Mouse (Mus musculus): Measurements from ENCODE around the gene 1700016K19Rik. TPM values are rescaled to one million over a fixed set of nuclear protein-coding genes. Genes with fewer than 3 reads are reported as not detected.

1700016K19Rik gene
- 4.2 TPM for polyA plus RNA-seq (2014; fragmentation: Illumina TruSeq; extraction: RNeasy Lipid Tissue Mini Kit (QIAGEN cat#74804))

DNA sequence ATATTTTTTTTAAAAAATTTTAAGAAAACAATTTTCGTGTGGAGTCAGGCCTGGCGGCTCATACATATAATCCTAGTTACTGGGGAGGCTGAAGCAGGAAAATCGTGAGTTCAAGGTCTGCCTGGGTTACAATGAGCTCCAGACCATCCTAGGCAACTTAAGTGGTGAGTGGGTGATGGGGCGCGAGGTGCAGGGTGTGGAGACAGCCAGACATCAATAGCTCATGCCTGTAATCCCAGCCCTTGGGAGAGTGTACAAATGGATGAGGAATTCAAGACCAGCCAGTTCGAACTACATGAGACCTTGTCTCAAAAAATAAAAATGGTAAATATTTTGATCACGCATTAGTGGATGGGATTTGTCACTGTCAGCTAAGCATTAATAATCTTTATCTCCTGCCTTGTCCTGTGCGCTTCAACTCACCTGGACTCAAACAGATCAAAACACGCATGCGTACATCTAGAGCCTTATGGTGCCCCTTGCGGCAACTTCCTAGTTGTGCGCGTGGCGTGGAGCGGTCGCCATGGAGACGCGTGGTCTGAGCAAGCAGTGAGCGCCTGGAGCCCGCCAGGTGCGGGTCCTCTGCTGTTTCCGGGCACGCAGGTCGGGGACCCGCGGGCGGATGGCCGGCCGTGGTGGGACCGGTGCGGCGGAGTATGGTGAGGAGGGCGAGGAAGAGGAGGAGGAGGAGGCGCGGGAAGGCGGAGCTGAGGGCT lies at the start of gene 1700016K19Rik:
Gene 1700016K19Rik, plus strand, starts transcription at position 473 of the 716 bp plus-strand sequence.

GRCm38 (mm10) chr11:76027139-76028071 lies 27.7 kb downstream of the 1700016K19Rik start, which contains the start of gene Rflnb:
Rflnb (minus strand) TSS chr11:76027782.

Other genes with a start within 250 kb of the 1700016K19Rik start
- 9.6 TPM for gene Doc2b, start 203.9 kb upstream of the 1700016K19Rik start, polyA plus RNA-seq (2014; fragmentation: Illumina TruSeq; extraction: RNeasy Lipid Tissue Mini Kit (QIAGEN cat#74804))
- 6.4 TPM for gene Rph3al, start 61.5 kb upstream of the 1700016K19Rik start, polyA plus RNA-seq (2014; fragmentation: Illumina TruSeq; extraction: RNeasy Lipid Tissue Mini Kit (QIAGEN cat#74804))
- 27.5 TPM for gene Rflnb, start 27.9 kb downstream of the 1700016K19Rik start, polyA plus RNA-seq (2014; fragmentation: Illumina TruSeq; extraction: RNeasy Lipid Tissue Mini Kit (QIAGEN cat#74804))
- 37.7 TPM for gene Vps53, start 179.7 kb downstream of the 1700016K19Rik start, polyA plus RNA-seq (2014; fragmentation: Illumina TruSeq; extraction: RNeasy Lipid Tissue Mini Kit (QIAGEN cat#74804))
- gene Fam57a, start 179.8 kb downstream of the 1700016K19Rik start, polyA plus RNA-seq (2014; fragmentation: Illumina TruSeq; extraction: RNeasy Lipid Tissue Mini Kit (QIAGEN cat#74804)): 9.0 TPM
- not detected for gene Dbil5, start 217.7 kb downstream of the 1700016K19Rik start, polyA plus RNA-seq (2014; fragmentation: Illumina TruSeq; extraction: RNeasy Lipid Tissue Mini Kit (QIAGEN cat#74804))
- 3.9 TPM for gene Gemin4, start 217.8 kb downstream of the 1700016K19Rik start, polyA plus RNA-seq (2014; fragmentation: Illumina TruSeq; extraction: RNeasy Lipid Tissue Mini Kit (QIAGEN cat#74804))
- 1.3 TPM for gene Mrm3, start 243.8 kb downstream of the 1700016K19Rik start, polyA plus RNA-seq (2014; fragmentation: Illumina TruSeq; extraction: RNeasy Lipid Tissue Mini Kit (QIAGEN cat#74804))
- gene Glod4, start 243.8 kb downstream of the 1700016K19Rik start, polyA plus RNA-seq (2014; fragmentation: Illumina TruSeq; extraction: RNeasy Lipid Tissue Mini Kit (QIAGEN cat#74804)): 168 TPM

Data from ovary, adult 10 weeks (tissue).